Mouse (Mus musculus) B cell, adult 67 days (primary cell): ENCODE measurements around the gene Hdac11. TPM values are rescaled to one million over a fixed set of nuclear protein-coding genes. Genes with fewer than 3 reads are reported as not detected.

ENCODE experiments used
- total RNA-seq, 2 experiments: library from RNA; stranded (reverse); gene quantifications; 4 replicates each; pipeline ENCODE4 v1.2.4; 2023

Hdac11 gene
- 1 to 10 TPM; 3.6 to 5.8 TPM for total RNA-seq

GRCm38 (mm10) chr6:91156554-91157236 lies at the start of gene Hdac11:
Hdac11 (plus strand) TSS chr6:91156665.

DNA sequence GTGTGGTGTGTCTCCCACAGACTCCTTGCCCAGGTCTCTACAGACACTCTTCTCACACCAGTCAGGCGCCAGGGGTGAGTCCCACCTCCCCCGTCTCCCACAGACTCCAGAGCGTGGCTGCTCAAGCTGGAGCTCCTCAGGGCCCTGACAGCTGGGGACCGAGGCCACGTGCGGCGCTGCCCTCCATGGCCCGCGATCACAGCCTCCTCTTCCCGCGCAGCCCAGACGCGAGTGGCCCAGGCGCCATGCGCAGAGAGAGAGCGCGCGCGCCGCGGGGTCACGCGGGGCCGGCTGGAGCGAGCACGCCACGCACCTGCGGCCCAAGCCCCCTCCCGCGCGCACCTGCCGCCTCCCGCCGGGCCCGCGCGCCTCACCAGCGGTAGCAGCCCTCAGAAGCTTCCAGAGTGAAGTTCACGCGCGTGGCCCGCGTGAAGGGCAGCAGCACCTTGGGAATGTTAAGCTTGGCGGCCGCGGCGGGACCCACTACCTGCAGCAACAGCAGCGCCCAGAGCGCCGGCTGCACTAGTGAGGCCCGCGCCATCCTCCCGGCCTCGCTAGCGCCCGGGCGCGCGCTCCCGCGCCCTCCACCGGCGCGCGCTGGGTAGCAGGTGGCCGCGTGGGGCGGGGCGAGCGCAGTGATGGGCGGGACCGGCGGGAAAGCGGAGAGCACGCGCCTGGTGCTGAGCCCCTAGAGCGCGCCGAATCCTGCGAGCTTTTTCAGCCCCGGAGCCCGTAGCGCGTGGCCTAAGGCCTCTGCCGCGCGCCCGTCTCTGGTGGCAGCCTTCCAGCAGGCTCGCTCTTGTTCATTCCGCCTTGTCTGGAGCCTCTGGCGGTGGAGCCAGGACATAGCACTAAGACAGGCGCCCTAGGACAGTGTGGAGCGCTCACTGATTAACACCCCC lies 40.0 kb upstream of the Hdac11 start, which contains the start of gene Nup210:
Gene Nup210 (minus strand): TSS at position 586 of the 902 bp plus-strand sequence.

DNA sequence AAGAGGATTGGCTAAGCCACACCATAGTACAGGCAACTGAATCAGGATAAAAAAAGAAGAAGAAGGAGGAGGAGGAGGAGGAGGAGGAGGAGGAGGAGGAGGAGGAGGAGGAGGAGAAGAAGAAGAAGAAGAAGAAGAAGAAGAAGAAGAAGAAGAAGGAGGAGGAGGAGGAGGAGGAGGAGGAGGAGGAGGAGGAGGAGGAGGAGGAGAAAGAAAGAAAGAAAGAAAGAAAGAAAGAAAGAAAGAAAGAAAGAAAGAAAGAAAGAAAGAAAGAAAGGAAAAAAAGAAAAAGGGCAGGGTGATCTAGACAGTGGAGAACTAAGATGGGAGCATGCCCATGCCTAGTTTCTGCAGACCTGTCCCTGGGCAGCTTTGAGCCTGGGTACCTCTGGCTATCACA lies 55.7 kb downstream of the Hdac11 start, which contains the start of gene Fbln2:
Gene Fbln2 (plus strand): TSS at position 301 of the 400 bp plus-strand sequence.

Other genes with a start within 250 kb of the Hdac11 start
- gene Iqsec1, start 168.0 kb upstream of the Hdac11 start, total RNA-seq, result 100 to 1,000 TPM; 538 to 550 TPM
- gene Nup210, start 39.8 kb upstream of the Hdac11 start, total RNA-seq, result 100 to 1,000 TPM; 151 to 163 TPM
- gene Fbln2, start 55.8 kb downstream of the Hdac11 start, total RNA-seq, result not detected